Mouse (Mus musculus) liver, embryonic 14 days (tissue): ENCODE data around the gene Vstm5. TPM values are rescaled to one million over a fixed set of nuclear protein-coding genes. Genes with fewer than 3 reads are reported as not detected.

Source experiments
- polyA plus RNA-seq: library from polyadenylated mRNA; depleted of rRNA; stranded (reverse); fragments of >200 nt; gene quantifications from 2 replicates; pipeline ENCODE4 v1.2.3, GENCODE M21; 2012; rRNA removed

Vstm5 gene
- 0.28 and 0.36 TPM in 2 replicates for polyA plus RNA-seq

DNA sequence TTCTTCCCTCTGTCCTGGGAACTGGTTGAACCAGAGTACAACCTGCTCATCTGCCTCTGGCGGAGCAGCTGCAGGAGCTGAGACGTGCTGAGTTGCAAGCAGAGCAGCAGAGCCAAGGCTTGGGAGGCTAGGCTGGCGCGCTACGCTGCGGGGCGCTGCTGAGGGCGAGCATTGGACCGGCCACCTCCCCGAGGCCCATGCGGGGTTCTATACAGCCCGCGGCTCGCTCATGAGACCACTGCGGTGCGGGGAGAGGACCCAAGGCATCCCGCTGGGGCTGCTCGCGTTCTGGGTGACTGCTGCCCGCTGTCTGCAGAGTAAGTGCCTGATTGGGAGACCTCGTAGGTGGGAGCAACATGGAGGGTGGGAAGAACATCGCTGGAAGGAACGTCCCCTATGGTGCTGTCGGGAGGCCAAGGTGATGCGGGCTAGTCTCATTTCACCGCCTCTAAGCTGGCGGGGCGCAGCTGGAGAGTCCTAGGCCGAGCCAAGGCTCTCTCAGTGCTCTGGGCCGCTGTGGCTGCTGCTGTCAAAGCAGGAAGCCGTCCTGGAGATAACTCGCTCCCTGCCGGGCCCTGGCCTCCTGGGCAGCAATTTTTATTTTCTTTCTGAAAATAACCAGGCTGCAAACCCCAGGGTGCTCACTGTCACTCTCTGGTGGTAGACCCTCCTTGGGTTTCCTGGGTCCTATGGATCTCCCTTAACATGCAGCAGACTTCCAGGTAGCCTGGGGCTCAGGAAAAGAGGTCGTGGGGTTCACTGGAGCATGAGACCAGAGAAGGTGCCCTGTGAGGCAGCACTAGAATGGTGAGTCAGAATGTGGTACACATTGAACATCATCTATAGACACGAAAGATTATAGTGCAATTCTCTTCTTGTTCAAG, at the start of gene Vstm5:
Gene Vstm5, plus strand, starts transcription at position 4 of the 884 bp plus-strand sequence.

DNA sequence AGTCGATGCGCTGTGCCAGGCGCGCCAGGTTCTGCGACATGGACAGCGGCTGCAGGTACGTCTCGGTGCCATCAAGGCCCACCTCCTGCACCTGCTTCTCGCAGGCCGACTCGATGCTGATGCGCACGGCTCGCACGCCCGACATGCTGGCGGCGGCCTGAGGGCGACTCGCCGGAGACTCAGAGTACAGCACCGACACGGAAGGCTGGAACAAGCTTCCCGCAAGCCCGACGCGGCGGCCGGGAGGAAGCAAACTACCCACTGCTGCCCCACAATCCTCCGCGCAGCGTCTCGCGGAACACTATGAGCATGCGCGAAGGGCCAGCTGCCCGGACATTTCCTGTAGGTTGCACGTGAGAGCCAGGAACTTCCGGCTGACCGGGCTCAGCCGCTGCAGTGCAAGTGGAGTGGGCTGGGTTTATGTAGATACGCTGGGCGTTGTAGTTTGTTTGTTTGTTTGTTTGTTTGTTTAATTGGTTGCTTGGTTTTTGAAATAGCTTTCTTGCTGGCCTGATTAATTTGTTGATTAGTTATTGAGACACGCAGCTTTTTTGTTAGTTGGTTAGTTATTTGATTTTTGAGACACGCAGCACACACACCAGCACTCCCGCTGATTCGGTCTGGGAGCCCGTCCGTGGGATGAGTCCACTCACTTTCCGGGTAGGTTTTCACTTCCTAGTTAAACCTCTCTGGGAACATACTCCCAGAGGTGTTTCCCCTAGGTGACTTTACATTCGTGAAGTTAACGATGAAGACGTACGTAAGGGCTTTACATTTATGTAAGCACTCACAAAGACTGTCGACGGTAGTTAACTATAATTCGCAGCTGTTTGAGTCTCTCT, 41.0 kb downstream of the Vstm5 start, which contains the start of gene Med17:
Gene Med17, minus strand, starts transcription at position 283 of the 842 bp plus-strand sequence.

DNA sequence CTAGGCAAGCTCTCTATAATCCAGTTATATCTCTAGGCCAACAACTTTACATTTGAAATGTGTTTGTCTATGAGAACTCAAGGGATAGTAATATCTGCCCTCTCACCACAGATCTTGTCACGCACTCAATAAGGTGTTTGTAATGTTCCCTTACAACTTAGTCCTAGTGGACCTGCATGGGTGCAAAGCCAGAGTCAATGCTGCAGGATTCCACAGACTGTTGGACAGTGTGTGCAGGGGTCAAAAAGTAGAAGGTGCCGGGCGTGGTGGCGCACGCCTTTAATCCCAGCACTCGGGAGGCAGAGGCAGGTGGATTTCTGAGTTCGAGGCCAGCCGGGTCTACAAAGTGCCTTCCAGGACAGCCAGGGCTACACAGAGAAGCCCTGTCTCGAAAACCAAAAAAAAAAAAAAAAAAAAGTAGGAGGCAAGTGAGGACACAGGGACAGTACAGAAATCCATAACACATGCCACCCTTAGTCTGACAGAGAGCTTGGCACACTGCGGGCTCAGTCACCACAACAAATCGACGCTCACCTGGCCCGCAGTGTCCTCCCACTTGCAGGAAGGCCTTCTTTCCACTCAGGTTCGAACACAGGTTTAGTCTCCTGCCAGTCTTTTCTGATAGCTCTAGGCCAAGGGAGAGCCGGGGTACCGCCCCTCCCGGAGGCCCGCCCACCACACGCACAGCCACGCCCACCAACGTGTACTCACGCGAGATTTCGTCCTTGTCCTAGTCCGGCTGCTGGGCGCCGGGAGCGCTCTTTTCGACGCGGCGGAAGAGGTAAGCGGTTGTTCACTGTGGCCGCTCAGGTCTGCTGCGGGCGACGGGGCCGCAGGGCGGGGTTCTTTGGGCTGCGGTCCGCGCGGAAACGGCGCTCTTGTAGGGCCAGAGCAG, 66.9 kb downstream of the Vstm5 start, which contains the start of gene Taf1d:
Gene Taf1d, plus strand, starts transcription at position 712 of the 895 bp plus-strand sequence.

DNA sequence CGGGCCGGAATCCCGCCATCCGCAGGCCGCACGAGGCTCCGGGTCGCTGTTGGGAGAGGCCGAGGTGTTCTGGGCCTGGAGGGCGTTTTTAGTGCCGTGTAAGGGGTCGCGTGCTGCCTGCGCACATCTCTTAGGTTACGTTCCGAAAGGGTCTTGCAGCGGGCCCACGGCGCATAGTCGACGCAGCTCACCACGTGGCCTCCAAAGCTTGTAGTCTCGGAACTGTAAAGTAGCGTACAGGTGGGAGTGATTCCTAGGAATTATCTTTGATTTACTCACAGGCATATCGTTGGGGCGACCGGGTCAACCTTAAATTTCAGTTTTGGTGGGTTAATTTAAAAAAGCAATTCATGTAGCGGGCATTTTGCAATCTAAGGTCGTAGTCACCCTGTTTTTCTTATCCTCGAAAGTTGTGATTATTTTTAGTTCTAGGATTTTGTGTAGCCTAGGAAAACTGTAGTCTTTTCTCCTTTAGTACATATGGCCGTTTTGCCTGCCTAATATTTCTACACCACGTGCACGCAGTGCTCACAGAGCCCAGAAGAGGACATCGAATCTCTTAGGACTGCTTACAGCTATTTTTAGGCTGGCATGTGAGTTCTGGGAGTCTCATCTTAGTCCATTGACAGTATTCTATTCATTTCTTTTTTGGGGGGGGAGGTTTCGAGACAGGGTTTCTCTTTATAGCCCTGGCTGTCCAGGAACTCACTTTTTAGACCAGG, 67.7 kb downstream of the Vstm5 start, which contains the start of gene 4931406C07Rik:
Gene 4931406C07Rik, minus strand, starts transcription at position 51 of the 722 bp plus-strand sequence.

Other genes starting within 250 kb of the Vstm5 start
- gene Panx1, start 193.6 kb upstream of the Vstm5 start, polyA plus RNA-seq, result 2.4 and 2.5 TPM in 2 replicates
- gene Hephl1, start 126.9 kb upstream of the Vstm5 start, polyA plus RNA-seq, result not detected in 2 replicates
- gene Med17, start 40.9 kb downstream of the Vstm5 start, polyA plus RNA-seq, result 14.9 and 17.3 TPM in 2 replicates
- gene Taf1d, start 67.2 kb downstream of the Vstm5 start, polyA plus RNA-seq, result 70.6 and 71.1 TPM in 2 replicates
- gene 4931406C07Rik, start 67.4 kb downstream of the Vstm5 start, polyA plus RNA-seq, result 5.8 and 6.8 TPM in 2 replicates
- gene Cep295, start 118.7 kb downstream of the Vstm5 start, polyA plus RNA-seq, result 14.8 and 16.9 TPM in 2 replicates